Mouse (Mus musculus) lung, embryonic 14.5 days (tissue): Measurements from ENCODE around the gene Clcnkb. TPM values are rescaled to one million over a fixed set of nuclear protein-coding genes. Genes with fewer than 3 reads are reported as not detected.

ENCODE experiments used
- ATAC-seq: fragments of 200-750 bp; cut with Nextera tagmentation; 2 replicates; pipeline ENCODE4 v1.8.0; 2017; ENCODE audit warnings: mild to moderate bottlenecking, moderate TSS enrichment, moderate library complexity; ENCODE audit not compliant: insufficient read depth
- DNase-seq: peaks from one replicate; pipeline ENCODE4 v3.0.0-alpha.2; 2015
- H3K27ac ChIP-seq: fragments of 300-500 bp; sonication (generic); 2 replicates; pipeline ENCODE4 v1.5.1; 2014; ENCODE audit warnings: low read depth, mild to moderate bottlenecking, moderate library complexity
- H3K27me3 ChIP-seq: fragments of 300-500 bp; sonication (generic); 2 replicates; pipeline ENCODE4 v1.6.1; 2014; ENCODE audit warnings: low read length, control low read depth; ENCODE audit not compliant: insufficient read depth
- H3K36me3 ChIP-seq: fragments of 300-500 bp; sonication (generic); 2 replicates; pipeline ENCODE4 v1.6.1; 2014; ENCODE audit warnings: control low read depth; ENCODE audit not compliant: insufficient read depth
- H3K4me1 ChIP-seq: fragments of 300-500 bp; sonication (generic); 2 replicates; pipeline ENCODE4 v1.6.1; 2014; ENCODE audit warnings: antibody characterized with exemption, control low read depth; ENCODE audit not compliant: insufficient read depth
- H3K4me2 ChIP-seq: fragments of 300-500 bp; sonication (generic); 2 replicates; pipeline ENCODE4 v1.6.1; 2014; ENCODE audit warnings: mild to moderate bottlenecking
- H3K4me3 ChIP-seq: fragments of 300-500 bp; sonication (generic); 2 replicates; pipeline ENCODE4 v1.5.1; 2014; ENCODE audit warnings: low read depth, low read length
- H3K9ac ChIP-seq: fragments of 300-500 bp; sonication (generic); 2 replicates; pipeline ENCODE4 v1.6.1; 2014
- H3K9me3 ChIP-seq: fragments of 300-500 bp; sonication (generic); 2 replicates; pipeline ENCODE4 v1.6.1; 2016; ENCODE audit warnings: low read depth, low read length, control low read depth
- CTCF ChIP-seq: IDR thresholded peaks from 2 replicates; pipeline ENCODE4 v1.5.1; 2016; ENCODE audit warnings: antibody characterized with exemption, low read depth
- WGBS: fragments of 180-500 bp; shearing (Covaris S2); extraction: QIAGEN DNeasy Blood & Tissue Kit; methylation state at CpG from one replicate; pipeline ENCODE4 v1.1.7; 2014; 5-methylcytosine and 5-hydroxymethylcytosine counted together
- polyA plus RNA-seq: library from polyadenylated mRNA; unstranded; fragments of >200 nt; fragmentation: Nextera tagmentation; extraction: Ambion mirVana; gene quantifications from 2 replicates; pipeline ENCODE4 v1.2.1, GENCODE M21; 2014

Gene Clcnkb
- polyA plus RNA-seq, 1 experiment from 2014 or later, result not detected

DNA sequence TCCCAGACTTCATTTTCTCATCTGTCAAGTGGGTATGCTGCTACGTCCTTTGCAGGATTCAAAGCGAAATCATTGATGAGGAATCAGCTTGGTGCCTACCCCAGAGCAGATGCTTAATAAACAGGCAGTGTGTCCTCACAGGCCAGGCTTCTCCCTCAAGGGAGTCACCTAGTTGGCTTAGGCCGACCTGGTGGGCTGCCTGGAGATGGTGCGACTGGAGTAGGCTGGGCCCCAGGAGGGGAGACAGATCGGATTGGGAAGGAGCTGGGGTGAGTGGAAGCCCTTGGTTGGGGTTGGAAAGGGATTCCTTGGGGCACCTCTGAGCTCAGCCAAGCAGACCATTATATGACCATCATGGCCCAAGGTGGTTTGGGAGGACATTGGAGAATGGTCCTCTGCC, 43.4 kb downstream of the Clcnkb start:
- WGBS, result 90% methylated on average over 5 of the region's 5 CpGs
- ATAC-seq (no peak), DNase-seq (no peak)
- H3K9ac ChIP-seq, result no peak overlapping the region
- no peak for TF ChIP-seq CTCF
- H3K9me3 ChIP-seq, result no peaks in the 10 kb centered on the region
- H3K4me3 ChIP-seq, result no peak overlapping the region
- no peak overlapping the region for H3K27ac ChIP-seq
- no peak overlapping the region for H3K4me2 ChIP-seq
- no peaks in the 10 kb centered on the region for H3K36me3 ChIP-seq
- peaks cover 21% of the 10 kb centered on the region for H3K27me3 ChIP-seq
- no peaks in the 10 kb centered on the region for H3K4me1 ChIP-seq

DNA sequence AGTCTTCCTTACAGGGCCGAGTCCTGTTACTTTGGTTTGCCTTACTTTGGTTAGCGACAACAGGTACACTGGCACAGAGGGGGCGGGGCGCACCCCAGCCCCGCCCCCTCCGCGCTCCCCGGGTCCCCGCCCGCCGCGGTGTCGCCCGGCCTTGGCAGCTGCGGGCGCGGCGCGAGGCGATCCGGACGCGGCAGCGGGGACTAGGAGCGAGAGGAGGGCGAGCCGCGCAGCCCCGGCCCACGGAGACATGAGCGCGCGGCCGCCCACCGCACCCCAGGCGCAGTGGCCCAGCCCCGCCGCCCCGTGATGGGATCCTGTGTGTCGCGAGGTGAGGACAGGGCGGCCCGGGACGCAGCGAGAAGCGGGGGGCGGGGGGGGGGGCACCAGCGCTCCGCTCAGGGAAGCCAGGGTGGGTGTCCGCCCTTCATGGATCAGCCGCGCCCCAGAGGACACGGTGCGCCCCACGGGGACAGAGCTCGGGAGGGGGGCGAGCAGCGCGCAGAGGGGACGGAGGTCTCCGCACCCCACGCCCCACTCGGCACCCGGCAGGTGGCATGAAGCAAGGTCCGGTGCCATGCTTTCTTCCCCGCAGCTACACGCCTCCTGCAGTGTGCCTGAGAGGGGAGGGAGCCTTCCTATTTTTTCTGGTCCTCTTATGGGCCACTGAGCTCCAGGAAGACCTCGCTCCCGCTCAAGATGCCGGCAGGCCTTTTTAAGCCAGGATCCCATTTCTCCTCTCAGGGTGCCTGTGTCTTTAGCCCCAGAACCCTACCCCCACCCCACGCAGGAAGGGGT, 47.6 kb downstream of the Clcnkb start, which contains the start of gene Fam131c:
Gene Fam131c, plus strand, starts transcription at position 224 of the 795 bp plus-strand sequence.
- peak; percentile 25 for ATAC-seq
- DNase-seq, result peak; percentile 56
- Histone ChIP-seq H3K4me2 (peak within 1 kb of the TSS; percentile 95), H3K36me3 (no peaks in the 10 kb centered on the region), H3K9me3 (no peaks in the 10 kb centered on the region), H3K9ac (peak within 1 kb of the TSS; percentile 54), H3K4me1 (no peaks in the 10 kb centered on the region), H3K27ac (no peak within 1 kb of the TSS), H3K4me3 (peak within 1 kb of the TSS; percentile 53), H3K27me3 (peaks cover 45% of the 10 kb centered on the region)
- 3% methylated on average over 47 of the region's 71 CpGs for WGBS
- no peak for TF ChIP-seq CTCF

DNA sequence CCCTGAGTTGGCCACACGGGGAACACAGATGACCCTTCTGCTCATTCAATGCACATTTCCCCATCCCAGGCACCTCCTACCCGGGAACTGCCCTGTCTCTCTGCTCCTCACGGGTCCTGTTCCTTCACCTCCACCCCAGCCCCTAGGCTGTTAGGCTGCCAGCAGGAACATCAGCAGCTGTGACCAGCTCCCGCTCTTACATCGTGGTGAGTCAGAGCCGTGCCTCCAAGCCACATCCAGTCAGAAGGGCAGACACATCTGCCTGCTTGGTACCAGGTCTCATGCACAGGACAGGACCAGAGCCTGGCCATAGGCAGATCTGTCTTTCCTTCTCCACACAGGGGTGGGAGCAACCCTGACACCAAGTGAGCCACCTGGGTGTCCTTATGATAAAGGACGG, 49.9 kb downstream of the Clcnkb start:
- ATAC-seq, result no peak
- Histone ChIP-seq H3K36me3 (no peaks in the 10 kb centered on the region), H3K4me1 (no peaks in the 10 kb centered on the region), H3K4me2 (no peak overlapping the region), H3K27ac (no peak overlapping the region), H3K9ac (no peak overlapping the region), H3K27me3 (peaks cover 45% of the 10 kb centered on the region), H3K4me3 (no peak overlapping the region), H3K9me3 (no peaks in the 10 kb centered on the region)
- TF ChIP-seq CTCF, result no peak
- no peak for DNase-seq
- 49% methylated on average over 7 of the region's 7 CpGs for whole genome bisulfite sequencing

DNA sequence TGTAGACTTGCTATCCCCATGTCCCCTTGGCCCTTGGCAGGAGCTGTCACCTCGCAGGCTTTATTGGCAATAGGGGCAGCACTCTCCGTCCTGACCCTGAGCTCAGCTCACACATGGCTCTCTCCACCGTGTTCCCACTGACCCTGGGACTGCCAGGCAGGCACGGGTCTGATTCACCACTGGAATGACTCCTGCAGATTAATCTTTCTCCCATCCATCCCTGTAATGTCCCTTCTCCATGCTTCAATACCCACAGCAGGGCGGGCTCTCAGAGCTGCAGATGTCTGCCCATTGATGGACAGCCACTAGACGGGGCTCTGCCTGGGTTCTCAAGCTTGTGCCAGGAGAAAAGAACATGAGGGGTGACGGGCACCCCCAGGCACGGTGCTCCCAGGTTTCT, 50.7 kb downstream of the Clcnkb start:
- 55% methylated on average over 8 of the region's 8 CpGs for WGBS

DNA sequence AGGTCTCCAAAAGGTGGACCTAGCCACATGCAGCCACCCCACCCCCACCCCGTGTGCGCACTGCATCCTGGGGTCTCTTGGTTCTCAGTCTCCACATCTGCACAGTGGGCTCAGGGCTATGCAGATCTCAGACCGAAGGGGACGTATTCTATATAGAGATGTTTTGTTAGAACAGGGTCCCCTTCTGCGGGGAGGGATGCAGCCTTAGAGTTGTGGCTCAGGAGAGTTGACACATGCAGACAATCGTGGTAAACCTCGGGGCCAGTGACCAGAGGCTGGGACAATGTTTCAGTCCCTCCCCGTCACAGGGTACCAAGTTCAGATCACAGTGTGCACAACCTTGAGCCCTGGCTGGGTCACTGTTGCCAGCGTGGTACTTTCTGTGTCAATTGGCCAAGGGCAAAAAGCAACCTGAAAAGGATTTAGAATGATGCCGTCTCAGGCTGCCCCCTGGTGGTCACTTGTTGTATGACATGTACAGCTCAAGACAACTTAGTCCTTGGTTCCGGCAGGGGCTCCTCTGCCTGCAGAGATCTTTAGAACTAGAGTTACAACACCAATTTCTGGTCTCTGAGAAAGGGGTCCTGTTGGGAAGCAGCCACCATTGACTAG, 52.8 kb downstream of the Clcnkb start:
- H3K27me3 ChIP-seq, result peaks cover 30% of the 10 kb centered on the region
- peak; percentile 95 for TF ChIP-seq CTCF
- no peak overlapping the region for H3K9ac ChIP-seq
- peak; percentile 97 for DNase-seq
- H3K4me3 ChIP-seq, result no peak overlapping the region
- H3K9me3 ChIP-seq, result no peaks in the 10 kb centered on the region
- 24% methylated on average over 11 of the region's 11 CpGs for WGBS
- no peaks in the 10 kb centered on the region for H3K36me3 ChIP-seq
- 0 out of 2 replicates have a peak, but pooled peaks have one; percentile 15 for ATAC-seq
- no peak overlapping the region for H3K4me2 ChIP-seq
- no peak overlapping the region for H3K27ac ChIP-seq
- H3K4me1 ChIP-seq, result no peaks in the 10 kb centered on the region

More for the DNA sequence above, 50.7 kb downstream of the Clcnkb start:
- Histone ChIP-seq H3K4me1 (no peaks in the 10 kb centered on the region), H3K9me3 (no peaks in the 10 kb centered on the region), H3K4me3 (no peak overlapping the region), H3K4me2 (no peak overlapping the region), H3K27me3 (peaks cover 45% of the 10 kb centered on the region), H3K36me3 (no peaks in the 10 kb centered on the region), H3K27ac (no peak overlapping the region), H3K9ac (no peak overlapping the region)
- DNase-seq (no peak), ATAC-seq (no peak)
- TF ChIP-seq CTCF, result no peak

DNA sequence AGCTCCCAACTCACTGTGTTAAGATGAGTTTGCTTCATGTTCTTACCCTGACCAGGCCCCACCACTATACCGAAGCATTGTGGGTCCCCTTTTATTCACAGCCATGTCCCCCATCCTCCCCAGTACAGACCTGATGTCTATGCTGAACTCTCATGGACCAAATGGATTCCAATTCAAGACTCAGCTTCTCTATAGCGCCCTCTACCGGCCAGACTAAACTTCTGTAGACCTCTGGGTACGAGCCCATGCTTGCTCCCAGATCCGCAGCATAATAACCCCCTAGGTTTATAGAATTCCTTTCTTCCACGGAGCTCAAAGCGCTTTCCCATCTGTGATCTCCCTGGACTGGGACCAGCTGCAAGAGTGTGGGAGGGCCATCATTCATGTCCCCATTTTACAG, 55.0 kb downstream of the Clcnkb start:
- peaks cover 8% of the 10 kb centered on the region for H3K27me3 ChIP-seq
- ATAC-seq (no peak), DNase-seq (peak; percentile 79)
- peak; percentile 64 for TF ChIP-seq CTCF
- H3K36me3 ChIP-seq, result no peaks in the 10 kb centered on the region
- no peaks in the 10 kb centered on the region for H3K9me3 ChIP-seq
- no peak overlapping the region for H3K9ac ChIP-seq
- no peaks in the 10 kb centered on the region for H3K4me1 ChIP-seq
- H3K4me2 ChIP-seq, result no peak overlapping the region
- H3K4me3 ChIP-seq, result no peak overlapping the region
- H3K27ac ChIP-seq, result no peak overlapping the region
- 34% methylated on average over 7 of the region's 7 CpGs for WGBS

DNA sequence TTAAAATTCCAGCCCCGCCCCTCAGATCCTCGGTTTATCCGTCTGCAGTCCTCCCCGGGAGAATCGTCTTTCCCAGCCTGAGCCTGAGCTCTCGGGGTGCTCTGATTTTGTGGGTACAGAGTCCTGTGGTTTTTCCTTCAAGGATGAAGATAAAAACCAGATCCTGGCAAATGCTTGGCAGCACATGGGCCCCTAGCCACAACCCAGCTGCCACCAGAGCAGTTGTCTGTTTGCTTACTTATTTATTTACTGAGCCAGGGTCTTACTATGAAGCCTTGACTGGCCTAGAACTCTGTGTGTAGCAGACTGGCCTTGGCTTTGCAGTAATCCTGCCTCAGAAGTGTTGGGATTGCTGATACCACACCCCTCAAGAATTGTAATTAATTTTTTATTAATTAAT, 56.6 kb downstream of the Clcnkb start:
- no peaks in the 10 kb centered on the region for H3K27me3 ChIP-seq
- WGBS, result 85% methylated on average over 6 of the region's 6 CpGs
- no peak overlapping the region for H3K4me2 ChIP-seq
- ATAC-seq (no peak), DNase-seq (no peak)
- H3K4me3 ChIP-seq, result no peak overlapping the region
- TF ChIP-seq CTCF, result no peak
- no peaks in the 10 kb centered on the region for H3K36me3 ChIP-seq
- H3K27ac ChIP-seq, result 0 out of 2 replicates have a peak overlapping the region, but pooled peaks have one; percentile 36
- no peaks in the 10 kb centered on the region for H3K4me1 ChIP-seq
- H3K9me3 ChIP-seq, result no peaks in the 10 kb centered on the region
- H3K9ac ChIP-seq, result no peak overlapping the region
